Mouse (Mus musculus) frontal cortex, postnatal 36 days (tissue): ENCODE measurements around the gene Olfr228.
A peak's percentile ranks its signal among the peaks of the same experiment; 100 is the strongest.
"Not testable (repeated sequence)": the region's sequence is repeated elsewhere in the genome, so short reads cannot be mapped to it uniquely, and the experiment has no call there.

Experiments
- DNase-seq, 2 experiments: peaks; one replicate each; pipeline ENCODE4 v3.0.0; 2022; ENCODE audit warnings: low spot score in 2 of 2

Olfr228 gene

DNA sequence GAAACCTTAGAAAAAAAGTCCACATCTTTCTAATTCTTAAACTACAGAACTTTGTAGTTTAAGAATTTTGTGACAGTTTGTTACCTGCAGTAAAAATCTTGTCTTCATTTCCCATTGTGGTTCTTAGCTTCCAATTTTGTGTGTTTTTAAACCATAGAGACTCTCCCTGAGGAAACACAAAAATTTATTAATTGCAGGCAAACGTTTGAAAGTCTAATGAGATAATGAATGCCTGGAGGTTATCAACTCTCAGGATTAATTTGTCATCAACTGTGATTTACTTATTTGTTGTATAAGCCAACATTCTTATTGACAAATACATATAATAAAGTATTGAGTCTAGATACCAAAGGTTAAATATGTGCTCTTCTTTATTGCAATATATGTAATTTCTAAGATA is at the start of gene Olfr228:
TSS of gene Olfr228 (minus strand) at position 101 of the 400 bp plus-strand sequence.
- no peak for DNase-seq

DNA sequence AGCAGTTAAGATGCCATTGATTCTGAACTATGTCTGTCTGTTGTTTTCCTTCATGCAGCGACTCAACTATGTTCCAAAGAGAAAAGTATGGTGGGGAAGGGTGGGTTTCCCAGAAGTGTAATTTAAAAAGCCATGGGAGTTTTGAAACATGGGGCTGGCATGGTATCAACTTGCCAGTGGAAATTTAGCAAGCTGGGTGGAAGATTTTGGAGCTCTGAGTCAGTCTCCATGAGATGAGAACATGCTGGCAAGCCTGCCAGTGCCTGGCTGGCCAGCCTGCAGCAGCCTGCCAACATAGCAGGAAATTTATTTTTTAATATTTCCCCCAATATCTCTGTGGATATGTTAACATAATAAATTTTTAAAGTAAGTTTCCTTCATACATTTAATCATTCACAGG is 43.8 kb upstream of the Olfr228 start:
- no peak for DNase-seq

DNA sequence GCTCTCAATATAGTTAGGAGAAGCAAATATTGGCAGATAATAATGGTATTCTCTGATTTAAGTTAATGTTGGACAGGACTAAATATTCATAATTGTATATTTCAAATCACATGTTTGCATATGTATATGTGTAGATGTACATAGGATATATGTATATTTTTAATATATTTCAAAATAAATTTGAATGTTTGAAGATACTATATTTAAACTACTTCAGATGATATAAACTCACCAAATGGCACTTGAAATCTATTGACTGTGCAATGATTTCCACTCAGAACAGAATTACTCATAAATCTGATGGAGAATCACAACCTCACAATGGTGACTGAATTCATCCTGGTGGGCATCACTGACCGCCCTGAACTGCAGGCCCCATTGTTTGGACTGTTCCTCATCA is 21.0 kb upstream of the Olfr228 start, which contains the start of gene Olfr1076:
TSS of gene Olfr1076 (plus strand) at position 301 of the 400 bp plus-strand sequence.
- no peak for DNase-seq

DNA sequence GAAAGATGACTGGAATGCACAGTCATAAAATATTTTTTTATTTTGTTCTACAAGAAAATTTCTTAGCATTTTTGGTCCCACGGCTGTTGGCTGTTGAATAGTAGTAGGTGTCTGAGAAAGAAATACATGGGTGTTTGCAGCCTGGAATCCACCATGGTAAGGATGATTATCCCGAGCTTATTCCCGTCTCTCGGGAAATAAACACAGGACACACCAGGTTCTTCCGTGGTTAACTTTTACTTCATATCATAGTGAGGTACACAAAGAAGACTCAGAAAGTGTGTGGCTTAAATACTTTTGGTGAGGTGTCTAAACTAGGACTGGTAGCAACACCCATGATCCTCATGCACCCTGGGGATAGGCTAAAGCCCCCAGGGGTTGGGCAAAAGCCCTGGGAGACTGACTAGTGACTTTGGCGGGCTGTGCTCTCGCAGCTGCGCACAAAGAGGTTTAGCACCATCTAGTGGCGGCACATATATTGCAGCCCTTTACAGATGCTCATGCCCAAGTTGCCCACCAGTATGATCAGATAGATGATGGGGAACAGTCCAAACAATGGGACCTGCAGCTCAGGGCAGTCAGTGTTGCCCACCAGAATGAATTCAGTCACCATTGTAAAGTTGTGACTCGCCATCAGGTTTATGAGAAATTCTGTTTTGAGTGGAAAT is 22.6 kb downstream of the Olfr228 start:
- peak; percentile 52 to 68 for DNase-seq

DNA sequence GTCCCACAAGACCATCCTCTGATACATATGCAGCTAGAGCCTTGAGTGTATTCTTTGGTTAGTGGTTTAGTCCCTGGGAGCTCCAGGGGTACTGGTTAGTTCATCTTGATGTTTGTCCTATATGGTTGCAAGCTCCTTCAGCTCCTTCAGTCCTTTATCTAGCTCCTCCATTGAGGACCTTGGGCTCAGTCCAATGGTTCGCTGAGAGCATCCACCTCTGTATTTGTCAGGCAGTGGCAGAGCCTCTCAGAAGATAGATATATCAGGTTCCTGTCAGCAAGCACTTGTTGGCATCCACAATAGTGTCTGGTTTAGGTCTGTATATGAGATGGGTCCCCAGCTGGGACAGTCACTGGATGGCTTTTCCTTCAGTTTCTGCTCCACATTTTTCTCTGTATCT is 26.8 kb downstream of the Olfr228 start:
- DNase-seq: no peak

DNA sequence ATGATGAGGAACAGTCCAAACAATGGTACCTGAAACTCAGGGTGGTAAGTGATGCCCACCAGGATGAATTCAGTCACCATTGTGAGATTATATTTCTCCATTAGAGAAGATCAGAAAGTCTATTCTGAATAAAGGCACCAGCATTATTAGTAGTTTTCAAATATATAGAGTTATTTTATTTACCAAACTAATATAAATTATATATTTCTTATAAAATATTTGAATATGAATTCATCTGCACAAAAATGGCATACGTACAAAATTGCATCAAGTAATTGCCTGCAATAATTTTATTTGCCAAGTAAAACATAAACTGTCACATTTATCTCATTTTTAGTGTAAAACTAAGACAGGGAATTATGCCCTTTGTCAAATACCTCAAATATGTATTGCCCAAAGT is 31.0 kb downstream of the Olfr228 start, which contains the start of gene Olfr1066:
TSS of gene Olfr1066 (minus strand) at position 101 of the 400 bp plus-strand sequence.
- no peak for DNase-seq

DNA sequence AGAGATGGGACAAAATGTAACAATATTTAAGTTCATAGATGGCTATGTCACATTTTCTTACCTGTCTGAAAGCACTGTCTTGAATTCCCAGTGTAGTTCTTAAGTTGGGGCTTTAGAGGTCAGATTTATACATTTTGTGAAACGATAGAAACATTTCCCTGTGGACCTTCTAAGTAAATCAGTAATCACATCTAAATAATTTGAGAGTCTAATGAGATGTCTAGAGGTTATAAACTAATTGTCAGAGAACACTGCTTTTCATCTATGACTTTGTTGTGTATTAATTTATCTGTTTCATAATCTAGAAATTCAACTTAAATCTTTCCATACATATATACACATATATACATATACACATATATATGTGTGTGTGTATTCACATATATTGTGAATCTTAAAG is 36.7 kb downstream of the Olfr228 start, which contains the start of gene Olfr1065:
TSS of gene Olfr1065 (minus strand) at position 101 of the 400 bp plus-strand sequence.
- not testable (repeated sequence) for DNase-seq

DNA sequence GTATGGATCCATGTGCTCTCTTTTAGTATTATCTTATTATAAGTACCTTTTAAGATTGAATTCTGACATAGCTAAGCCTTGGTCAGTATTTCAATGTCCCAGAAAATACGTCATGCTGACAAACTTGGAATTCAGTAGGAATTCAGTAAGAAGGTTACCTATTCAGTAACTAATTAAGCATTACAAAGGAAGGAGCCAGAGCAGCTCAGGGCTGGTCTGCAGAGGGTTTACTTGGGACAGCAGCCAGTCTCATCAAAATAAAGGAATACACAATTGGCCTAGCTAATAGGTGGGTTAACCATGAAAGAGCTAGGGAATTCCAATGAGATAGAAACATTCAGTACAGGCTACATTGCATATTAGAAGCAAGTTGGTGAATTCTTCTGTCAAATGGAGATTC is 45.1 kb downstream of the Olfr228 start:
- DNase-seq: not testable (repeated sequence)
